Mouse (Mus musculus): Measurements from ENCODE around the gene Slamf7.
"Not testable (repeated sequence)": the region's sequence is repeated elsewhere in the genome, so short reads cannot be mapped to it uniquely, and the experiment has no call there.

Slamf7 gene

GRCm38 (mm10) chr1:171652734-171653133 lies at the start of gene Slamf7:
Gene Slamf7 (minus strand): TSS chr1:171653035.
- DNase-seq (ENCODE audit: low spot score) = no peak

DNA sequence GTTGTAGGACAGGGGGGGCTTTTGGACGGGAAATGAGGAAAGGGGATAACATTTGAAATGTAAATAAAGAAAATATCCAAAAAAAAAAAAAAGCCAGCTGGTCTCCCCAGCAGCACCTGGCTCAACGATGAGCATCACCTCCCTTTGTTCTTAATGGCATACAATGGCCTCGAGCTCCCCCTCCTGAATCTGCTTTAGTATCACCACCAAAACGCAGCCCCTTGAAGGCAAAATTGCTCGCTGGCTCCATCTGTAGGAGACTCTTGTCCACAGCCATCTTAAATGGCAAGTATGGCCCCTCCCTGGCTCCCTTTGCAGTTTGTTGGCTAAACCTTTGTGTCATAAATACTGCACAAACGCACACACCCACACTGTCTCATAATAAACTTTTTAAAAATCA lies 46.1 kb upstream of the Slamf7 start:
- no peak for DNase-seq (ENCODE audit: low spot score)

DNA sequence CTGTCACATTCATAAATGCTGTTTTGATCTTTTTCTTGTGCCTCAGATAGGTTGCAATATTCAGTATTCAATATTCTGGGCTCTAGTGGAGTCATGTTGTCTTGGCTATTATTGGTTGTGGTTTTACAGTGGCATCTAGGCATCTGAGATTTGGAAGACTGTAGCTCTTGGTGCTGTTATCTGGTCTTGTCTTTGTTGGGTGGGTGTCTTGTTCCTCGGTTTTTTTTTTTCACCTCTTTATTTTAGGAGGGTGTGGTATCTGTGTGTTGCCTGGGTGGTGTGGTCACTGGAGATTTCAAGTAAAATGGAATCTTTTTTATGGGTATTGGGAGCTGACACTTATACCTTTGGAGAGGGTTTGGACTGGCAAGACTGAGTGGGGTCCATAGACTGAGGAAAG lies 41.1 kb upstream of the Slamf7 start:
- DNase-seq (ENCODE audit: low spot score) = no peak

- DNase-seq (ENCODE audit: low spot score) = no peak
These were observed 34.5 kb upstream of the Slamf7 start for GRCm38 (mm10) chr1:171687320-171687719.

- DNase-seq (ENCODE audit: low spot score) = no peak
These were observed 32.1 kb upstream of the Slamf7 start for GRCm38 (mm10) chr1:171684923-171685322.

GRCm38 (mm10) chr1:171681531-171682299 lies 28.9 kb upstream of the Slamf7 start, which contains the start of gene Cd48:
Gene Cd48 (plus strand): TSS chr1:171682009.
- DNase-seq (ENCODE audit: low spot score) = no peak

DNA sequence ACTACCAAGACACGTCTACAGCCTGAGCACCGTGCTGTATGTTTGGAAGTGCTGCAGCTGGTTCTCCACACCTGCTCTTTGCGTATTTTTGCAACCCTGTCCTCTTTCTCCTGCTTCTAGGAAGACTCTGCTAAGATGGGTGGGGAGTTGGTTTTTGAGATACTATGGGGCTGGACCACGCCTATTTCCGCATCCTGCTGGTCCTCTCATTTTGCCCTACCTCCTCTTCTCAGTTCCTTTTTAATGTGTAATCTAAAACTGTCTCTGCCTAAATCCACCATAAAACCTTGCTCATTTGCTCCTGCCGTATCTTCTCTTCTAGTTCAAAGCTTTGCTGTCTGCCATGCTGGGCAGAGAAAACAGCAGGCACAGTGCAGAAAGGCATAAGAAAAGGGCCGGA lies 28.2 kb upstream of the Slamf7 start:
- DNase-seq (ENCODE audit: low spot score) = no peak

- no peak for DNase-seq (ENCODE audit: low spot score)
These were observed 24.9 kb upstream of the Slamf7 start for GRCm38 (mm10) chr1:171677721-171678120.

GRCm38 (mm10) chr1:171674467-171674866 lies 21.6 kb upstream of the Slamf7 start:
- no peak for DNase-seq (ENCODE audit: low spot score)

DNA sequence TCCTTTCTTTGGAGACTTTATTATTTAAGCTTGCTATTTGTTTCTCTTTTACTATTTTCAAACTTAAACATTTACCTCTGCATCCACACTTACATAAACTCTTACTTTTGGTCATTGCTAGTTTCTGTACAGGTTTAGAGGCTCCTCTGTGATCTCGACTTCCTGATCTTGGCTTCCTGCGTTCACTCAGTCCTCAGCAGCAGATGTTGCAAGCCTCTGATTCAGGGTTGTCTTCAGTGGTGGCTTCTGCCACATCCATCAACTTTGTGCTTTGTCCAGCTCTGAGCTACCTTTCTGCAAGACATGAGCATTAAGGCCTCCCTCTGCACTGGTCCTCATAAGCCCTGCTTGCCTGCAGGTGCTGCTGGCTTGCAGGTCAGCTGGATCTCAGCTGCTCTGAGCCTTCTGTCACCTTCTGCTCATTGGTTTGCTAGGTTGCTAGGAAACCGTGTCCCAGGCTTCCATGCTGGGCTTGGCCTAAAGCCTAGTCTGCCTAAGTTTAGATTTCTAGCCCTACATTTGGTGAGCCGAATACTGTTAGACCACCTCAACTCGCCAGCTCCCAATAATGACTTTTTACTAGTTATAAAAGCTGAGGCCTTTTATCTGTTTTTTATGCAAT lies 20.1 kb upstream of the Slamf7 start:
- DNase-seq (ENCODE audit: low spot score) = no peak

- not testable (repeated sequence) for DNase-seq (ENCODE audit: low spot score)
These were observed 19.6 kb upstream of the Slamf7 start for GRCm38 (mm10) chr1:171672451-171672850.

- DNase-seq (ENCODE audit: low spot score) = no peak
These were observed 14.3 kb upstream of the Slamf7 start for GRCm38 (mm10) chr1:171667160-171667559.

DNA sequence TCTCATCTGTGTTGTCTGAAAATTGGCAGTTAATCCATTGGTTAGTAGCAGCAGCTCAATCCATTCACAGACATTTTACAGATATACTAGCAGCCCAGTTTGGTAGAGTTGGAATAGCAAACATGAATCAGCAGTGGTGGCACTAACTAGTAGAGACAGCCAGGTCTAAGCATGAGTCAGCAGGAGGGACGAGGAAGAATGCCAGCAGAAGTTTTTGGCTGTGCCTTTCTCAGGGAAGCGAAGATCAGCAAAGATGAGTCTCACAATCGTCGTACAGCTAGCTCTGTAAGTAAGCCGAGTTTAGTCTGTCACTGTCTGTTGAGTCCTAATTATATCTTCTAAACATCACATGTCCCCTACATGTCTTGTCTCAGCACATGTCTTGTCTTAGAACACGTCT lies 13.5 kb upstream of the Slamf7 start:
- no peak for DNase-seq (ENCODE audit: low spot score)

- no peak for DNase-seq (ENCODE audit: low spot score)
These were observed 10.9 kb upstream of the Slamf7 start for GRCm38 (mm10) chr1:171663757-171664156.

DNA sequence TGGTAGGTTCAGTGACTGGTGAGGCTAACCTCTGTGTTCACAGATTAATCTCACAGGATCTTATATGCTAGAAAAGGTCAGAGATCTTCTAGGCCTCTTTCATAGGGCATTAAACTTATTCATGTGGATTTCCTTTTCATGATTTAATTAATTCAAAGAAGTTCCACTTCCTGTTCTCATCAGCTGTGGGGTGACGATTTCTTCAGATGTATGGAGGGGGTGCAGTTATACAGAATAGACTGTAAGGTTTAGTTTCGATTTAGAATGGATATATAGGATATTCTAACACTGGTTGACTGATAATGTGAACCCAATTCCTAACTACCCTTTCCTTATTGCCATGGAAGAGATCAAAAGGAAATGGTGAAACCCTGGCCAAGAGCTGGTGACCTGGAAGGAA lies 8.6 kb upstream of the Slamf7 start:
- DNase-seq (ENCODE audit: low spot score) = no peak

DNA sequence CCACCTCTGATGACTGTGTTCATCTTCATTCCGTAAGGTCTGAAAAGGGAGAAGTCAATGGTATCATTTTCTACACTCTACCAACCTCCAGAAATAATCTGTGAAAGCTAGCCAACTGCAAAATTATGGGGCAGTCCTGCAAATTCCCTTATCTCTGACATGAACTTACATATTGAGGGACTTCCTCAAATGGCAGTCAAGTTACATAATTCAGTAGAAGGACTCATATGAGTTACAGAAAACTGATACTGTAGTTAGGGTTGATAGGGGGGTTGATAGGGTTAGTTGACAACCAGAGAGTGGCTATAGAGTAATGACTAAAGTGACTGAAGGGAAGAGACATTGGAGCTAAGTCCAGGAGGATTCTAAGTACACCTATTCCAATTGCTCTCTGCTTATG lies 7.6 kb upstream of the Slamf7 start:
- no peak for DNase-seq (ENCODE audit: low spot score)

GRCm38 (mm10) chr1:171658561-171658991 lies 5.7 kb upstream of the Slamf7 start:
- no peak for DNase-seq (ENCODE audit: low spot score)

DNA sequence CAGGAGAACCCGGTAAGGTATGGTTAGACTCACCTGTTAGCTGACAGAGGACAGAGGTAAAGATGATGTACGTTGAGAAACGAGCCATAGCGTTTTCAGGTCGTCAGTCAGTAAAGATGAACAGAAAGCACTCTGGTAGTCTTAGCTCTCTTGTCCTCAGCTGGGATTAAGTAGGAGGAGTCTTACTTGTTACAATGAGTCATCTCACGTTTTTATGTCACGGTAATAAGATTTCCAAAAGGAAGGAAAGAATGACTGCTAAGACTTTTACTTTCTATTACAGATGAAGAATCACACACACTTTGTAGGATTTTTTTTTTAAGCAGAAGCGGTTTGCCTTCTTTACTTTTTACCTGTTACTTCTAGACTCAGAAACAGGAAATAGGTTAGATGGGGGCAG lies 4.0 kb downstream of the Slamf7 start:
- no peak for DNase-seq (ENCODE audit: low spot score)

DNA sequence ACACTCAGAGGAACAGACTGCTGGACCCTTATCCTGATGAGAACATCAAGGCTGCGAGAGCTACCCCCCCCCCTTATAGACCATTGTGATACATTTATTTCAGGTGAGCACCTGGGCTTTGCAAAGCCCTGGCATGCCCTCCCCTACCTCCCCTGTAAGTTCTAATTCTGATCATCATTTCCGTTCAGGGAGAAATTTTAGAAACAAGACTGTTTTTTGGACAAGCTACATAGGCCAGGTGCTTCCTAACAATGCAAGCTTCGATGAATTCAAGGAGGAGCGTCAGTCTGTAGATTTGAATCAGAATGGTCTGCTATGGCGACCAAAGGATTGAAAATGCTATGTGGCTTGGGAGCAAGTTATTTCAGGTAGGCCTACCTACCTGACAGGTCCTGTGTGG lies 5.1 kb downstream of the Slamf7 start:
- no peak for DNase-seq (ENCODE audit: low spot score)

- no peak for DNase-seq (ENCODE audit: low spot score)
These were observed 6.3 kb downstream of the Slamf7 start for GRCm38 (mm10) chr1:171646429-171646940.

DNA sequence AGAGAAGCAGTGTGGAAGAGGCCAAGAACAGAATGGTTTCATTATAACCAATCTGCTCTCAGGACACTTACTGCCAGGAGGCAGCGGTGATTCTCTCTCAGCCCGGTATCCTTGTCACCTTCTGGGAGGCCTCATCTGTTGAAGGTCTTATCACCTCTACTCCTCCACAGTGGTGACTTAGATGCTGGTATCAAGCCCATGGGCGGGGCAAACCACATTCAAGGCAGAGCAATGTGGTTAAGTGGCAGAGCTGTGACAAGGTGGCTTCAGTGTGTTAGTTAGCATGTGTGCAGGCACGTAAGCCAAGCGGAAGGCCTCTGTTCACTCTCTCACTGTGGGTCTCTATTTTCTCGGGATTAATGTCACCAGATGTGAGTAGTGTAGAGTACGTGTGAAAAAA lies 9.2 kb downstream of the Slamf7 start:
- no peak for DNase-seq (ENCODE audit: low spot score)

DNA sequence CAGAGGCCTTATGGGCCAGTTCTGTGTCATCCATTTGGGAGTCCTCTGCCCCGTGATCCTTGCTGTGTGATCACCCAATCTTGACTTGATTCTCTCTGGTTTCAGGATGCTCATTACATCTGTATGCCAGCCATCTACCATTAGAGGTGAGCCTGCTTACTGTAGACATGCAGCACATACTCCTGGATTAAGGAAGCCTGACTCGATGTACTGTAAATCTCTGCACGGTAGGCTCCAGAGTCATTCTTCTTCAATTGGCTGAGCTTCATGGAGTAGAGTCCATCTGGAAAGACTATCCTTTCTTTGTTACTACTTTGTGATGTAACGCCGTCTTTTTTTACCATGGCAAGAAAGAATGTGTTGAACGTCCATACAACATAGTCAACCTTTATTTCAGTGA lies 12.0 kb downstream of the Slamf7 start:
- DNase-seq (ENCODE audit: low spot score) = no peak

DNA sequence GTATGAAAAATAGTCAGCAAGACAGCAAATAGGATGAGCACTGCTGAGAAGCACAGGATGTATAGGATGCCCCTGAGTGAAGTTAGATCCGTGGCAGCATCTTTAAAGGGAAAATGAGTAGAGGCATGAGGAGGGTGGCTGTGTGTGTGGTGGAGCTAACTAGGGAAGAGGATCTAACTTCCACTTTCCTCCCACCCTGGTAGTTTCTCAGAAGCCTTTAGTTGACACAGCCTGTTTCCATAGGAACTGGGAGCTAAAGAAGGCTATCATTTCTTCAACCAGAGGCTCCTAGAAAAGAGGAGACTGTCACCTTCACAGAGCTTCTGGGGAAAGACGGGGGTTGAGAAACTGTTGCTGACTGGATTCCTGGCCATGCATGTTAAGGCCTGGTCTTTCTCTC lies 14.1 kb downstream of the Slamf7 start:
- no peak for DNase-seq (ENCODE audit: low spot score)

GRCm38 (mm10) chr1:171637101-171637500 lies 15.7 kb downstream of the Slamf7 start:
- no peak for DNase-seq (ENCODE audit: low spot score)

Data from urinary bladder, postnatal 25 days (tissue).